Mouse (Mus musculus) myocyte (in vitro differentiated cells): ENCODE measurements at regions not wholly inside any gene's neighbourhood (a gene's known extent, or its start where the extent isn't known, plus 50 kb on each side); places are given as distances from the start of the nearest gene placed in this dataset.
A peak's percentile ranks its signal among the peaks of the same experiment; 100 is the strongest.

Experiments used
- H3K27me3 ChIP-seq: one replicate; pipeline ENCODE4 v1.6.1; 2011; ENCODE audit not compliant: control insufficient read depth, insufficient read depth, insufficient read length
- H3K36me3 ChIP-seq: one replicate; pipeline ENCODE4 v1.6.1; 2011; ENCODE audit not compliant: control insufficient read depth, insufficient read depth
- H3K4me2 ChIP-seq: one replicate; pipeline ENCODE4 v1.6.1; 2011; ENCODE audit warnings: low read depth, control low read depth
- H3K4me3 ChIP-seq: one replicate; pipeline ENCODE4 v1.5.1; 2011; ENCODE audit warnings: mild to moderate bottlenecking, control low read depth, moderate library complexity
- H3K79me2 ChIP-seq: one replicate; pipeline ENCODE4 v1.6.1; 2011; ENCODE audit not compliant: control insufficient read depth, insufficient read depth
- H3ac ChIP-seq: one replicate; pipeline ENCODE4 v1.6.1; 2011; ENCODE audit not compliant: control insufficient read depth, insufficient read length
- CEBPB ChIP-seq: IDR thresholded peaks from 2 replicates; pipeline ENCODE4 v1.6.1; 2011; ENCODE audit warnings: mild to moderate bottlenecking, moderate library complexity; ENCODE audit not compliant: poor library complexity, insufficient read depth, severe bottlenecking
- E2F4 ChIP-seq: IDR thresholded peaks from one replicate; pipeline ENCODE4 v1.6.1; 2011; ENCODE audit warnings: mild to moderate bottlenecking, control low read depth, moderate library complexity; ENCODE audit not compliant: insufficient read depth
- MAX ChIP-seq: IDR thresholded peaks from one replicate; pipeline ENCODE4 v1.6.1; 2011; ENCODE audit warnings: low read depth, mild to moderate bottlenecking, control low read depth
- MYOD1 ChIP-seq, 3 experiments: IDR thresholded peaks; one replicate each; pipeline ENCODE4 v1.6.1; 2011; ENCODE audit warnings: control low read depth in 2 of 3, low read depth in 2 of 3, mild to moderate bottlenecking in 2 of 3, moderate library complexity in 1 of 3; ENCODE audit not compliant: insufficient read length in 2 of 3, control insufficient read depth in 1 of 3
- MYOG ChIP-seq, 3 experiments: IDR thresholded peaks; one replicate each; pipeline ENCODE4 v1.6.1; 2011; ENCODE audit warnings: control low read depth in 2 of 3, low read depth in 2 of 3, mild to moderate bottlenecking in 2 of 3; ENCODE audit not compliant: insufficient read length in 2 of 3, control insufficient read depth in 1 of 3, insufficient read depth in 1 of 3
- POLR2A ChIP-seq: IDR thresholded peaks from one replicate; pipeline ENCODE4 v1.6.1; 2011; ENCODE audit warnings: low read depth, mild to moderate bottlenecking, control low read depth, moderate library complexity; ENCODE audit not compliant: insufficient read length
- POLR2AphosphoS2 ChIP-seq: IDR thresholded peaks from one replicate; pipeline ENCODE4 v1.6.1; 2011; ENCODE audit warnings: low read depth, control low read depth; ENCODE audit not compliant: insufficient read length
- REST ChIP-seq: IDR thresholded peaks from one replicate; pipeline ENCODE4 v1.6.1; 2011; ENCODE audit warnings: mild to moderate bottlenecking, control low read depth, moderate library complexity; ENCODE audit not compliant: insufficient read depth, insufficient read length
- SRF ChIP-seq: IDR thresholded peaks from one replicate; pipeline ENCODE4 v1.6.1; 2011; ENCODE audit warnings: low read depth; ENCODE audit not compliant: control insufficient read depth, insufficient read length
- TCF12 ChIP-seq: IDR thresholded peaks from one replicate; pipeline ENCODE4 v1.6.1; 2011; ENCODE audit warnings: mild to moderate bottlenecking, control low read depth; ENCODE audit not compliant: poor library complexity, insufficient read depth, severe bottlenecking
- TCF3 ChIP-seq: IDR thresholded peaks from one replicate; pipeline ENCODE4 v1.6.1; 2011; ENCODE audit warnings: low read depth, control low read depth; ENCODE audit not compliant: insufficient read length
- USF1 ChIP-seq: IDR thresholded peaks from one replicate; pipeline ENCODE4 v1.6.1; 2011; ENCODE audit warnings: low read depth, mild to moderate bottlenecking, control low read depth, moderate library complexity

- no peak overlapping the region for H3ac ChIP-seq
- no peaks in the 10 kb centered on the region for H3K36me3 ChIP-seq
- TF ChIP-seq CEBPB = peak; percentile 60; the same call in 1 of the 2 replicates
- no peak for TF ChIP-seq TCF3
- H3K27me3 ChIP-seq = no peaks in the 10 kb centered on the region
- H3K79me2 ChIP-seq = no peaks in the 10 kb centered on the region
- H3K4me3 ChIP-seq = no peak overlapping the region
- H3K4me2 ChIP-seq = no peak overlapping the region
Measured at GRCm38 (mm10) chr3:149393317-149394172, 403.2 kb upstream of the Adgrl2 start.

GRCm38 (mm10) chr3:149392164-149392563, 401.8 kb upstream of the Adgrl2 start:
- Histone ChIP-seq H3K79me2 (no peaks in the 10 kb centered on the region), H3K36me3 (no peaks in the 10 kb centered on the region), H3K4me3 (no peak overlapping the region), H3K4me2 (no peak overlapping the region), H3K27me3 (no peaks in the 10 kb centered on the region), H3ac (no peak overlapping the region)
- TF ChIP-seq TCF12 = no peak
- TF ChIP-seq REST = no peak
- TF ChIP-seq TCF3 = no peak
- no peak for TF ChIP-seq E2F4
- no peak for TF ChIP-seq SRF
- TF ChIP-seq POLR2AphosphoS2 = no peak
- TF ChIP-seq MYOG (IDR thresholded peaks at IDR 0.05; ENCODE audit: control insufficient read depth in 1 of 3, insufficient read depth in 1 of 3, insufficient read length in 2 of 3, low read depth in 2 of 3) = no peak
- TF ChIP-seq MAX = no peak
- TF ChIP-seq MYOD1 (IDR thresholded peaks at IDR 0.05; ENCODE audit: control insufficient read depth in 1 of 3, insufficient read length in 2 of 3, low read depth in 2 of 3) = no peak
- no peak for TF ChIP-seq POLR2A
- no peak for TF ChIP-seq USF1

- TF ChIP-seq POLR2AphosphoS2 (no peak), E2F4 (no peak), TCF3 (no peak), USF1 (no peak), POLR2A (no peak), CEBPB (no peak), REST (no peak), MYOG (IDR thresholded peaks at IDR 0.05; ENCODE audit: control insufficient read depth in 1 of 3, insufficient read depth in 1 of 3, insufficient read length in 2 of 3, low read depth in 2 of 3) (no peak), MAX (no peak)
- Histone ChIP-seq H3ac (no peak overlapping the region), H3K79me2 (no peaks in the 10 kb centered on the region), H3K27me3 (no peaks in the 10 kb centered on the region), H3K36me3 (no peaks in the 10 kb centered on the region), H3K4me2 (no peak overlapping the region), H3K4me3 (no peak overlapping the region)
Measured at GRCm38 (mm10) chr3:149387537-149387936, 397.2 kb upstream of the Adgrl2 start.

- H3K79me2 ChIP-seq = no peaks in the 10 kb centered on the region
- no peaks in the 10 kb centered on the region for H3K27me3 ChIP-seq
- no peak overlapping the region for H3K4me3 ChIP-seq
- H3K4me2 ChIP-seq = no peak overlapping the region
- TF ChIP-seq REST (no peak), POLR2A (no peak), TCF12 (no peak), POLR2AphosphoS2 (no peak), USF1 (no peak), CEBPB (no peak), TCF3 (no peak), E2F4 (no peak), MYOD1 (IDR thresholded peaks at IDR 0.05; ENCODE audit: control insufficient read depth in 1 of 3, insufficient read length in 2 of 3, low read depth in 2 of 3) (peak in 1 of 3 experiments; percentile 35), MYOG (IDR thresholded peaks at IDR 0.05; ENCODE audit: control insufficient read depth in 1 of 3, insufficient read depth in 1 of 3, insufficient read length in 2 of 3, low read depth in 2 of 3) (peak in 1 of 3 experiments; percentile 59), SRF (no peak), MAX (no peak)
- no peak overlapping the region for H3ac ChIP-seq
- no peaks in the 10 kb centered on the region for H3K36me3 ChIP-seq
Measured at GRCm38 (mm10) chr3:149386027-149386426, 395.7 kb upstream of the Adgrl2 start.

GRCm38 (mm10) chr3:149385336-149385735, 395.0 kb upstream of the Adgrl2 start:
- H3K4me2 ChIP-seq = no peak overlapping the region
- no peaks in the 10 kb centered on the region for H3K27me3 ChIP-seq
- no peaks in the 10 kb centered on the region for H3K36me3 ChIP-seq
- H3K4me3 ChIP-seq = no peak overlapping the region
- H3ac ChIP-seq = no peak overlapping the region
- no peak for TF ChIP-seq USF1
- TF ChIP-seq MAX = no peak
- no peak for TF ChIP-seq MYOG (IDR thresholded peaks at IDR 0.05; ENCODE audit: control insufficient read depth in 1 of 3, insufficient read depth in 1 of 3, insufficient read length in 2 of 3, low read depth in 2 of 3)
- TF ChIP-seq POLR2AphosphoS2 = no peak
- no peak for TF ChIP-seq CEBPB
- no peak for TF ChIP-seq POLR2A
- no peak for TF ChIP-seq TCF3
- TF ChIP-seq REST = no peak
- no peak for TF ChIP-seq E2F4
- TF ChIP-seq SRF = no peak
- no peak for TF ChIP-seq TCF12
- no peaks in the 10 kb centered on the region for H3K79me2 ChIP-seq
